Mouse (Mus musculus) cerebellum, adult (tissue): ENCODE data around the gene Lrrc15.

Experiments
- ATAC-seq: cut with Nextera tagmentation; 2 replicates; pipeline ENCODE4 v1.9.2; 2017; ENCODE audit warnings: mild to moderate bottlenecking, moderate library complexity, mixed read lengths; ENCODE audit not compliant: insufficient number of reproducible peaks, low FRiP score, low TSS enrichment

The Lrrc15 gene

DNA sequence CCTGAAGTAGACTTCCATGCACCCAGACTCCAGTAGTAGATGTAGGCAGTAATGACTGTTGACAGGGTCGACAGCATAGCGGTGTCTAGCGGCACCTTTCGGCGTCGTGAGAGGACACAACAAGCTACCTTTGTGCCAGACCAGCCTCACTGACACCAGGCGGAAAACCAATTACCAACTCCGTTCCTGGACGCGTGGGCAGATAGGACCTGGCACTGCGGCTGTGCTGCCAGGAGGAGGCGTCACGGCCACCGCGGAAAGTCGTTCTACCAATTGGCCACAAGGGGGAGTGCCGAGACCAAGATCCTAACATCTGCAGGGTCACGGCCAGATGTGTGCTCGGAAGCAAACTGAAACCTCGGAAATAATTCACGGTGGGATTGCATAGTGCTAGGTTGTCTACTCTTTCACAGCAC is 31.0 kb downstream of the Lrrc15 start:
- ATAC-seq = peak; percentile 56; the same call in 1 of the 2 replicates

DNA sequence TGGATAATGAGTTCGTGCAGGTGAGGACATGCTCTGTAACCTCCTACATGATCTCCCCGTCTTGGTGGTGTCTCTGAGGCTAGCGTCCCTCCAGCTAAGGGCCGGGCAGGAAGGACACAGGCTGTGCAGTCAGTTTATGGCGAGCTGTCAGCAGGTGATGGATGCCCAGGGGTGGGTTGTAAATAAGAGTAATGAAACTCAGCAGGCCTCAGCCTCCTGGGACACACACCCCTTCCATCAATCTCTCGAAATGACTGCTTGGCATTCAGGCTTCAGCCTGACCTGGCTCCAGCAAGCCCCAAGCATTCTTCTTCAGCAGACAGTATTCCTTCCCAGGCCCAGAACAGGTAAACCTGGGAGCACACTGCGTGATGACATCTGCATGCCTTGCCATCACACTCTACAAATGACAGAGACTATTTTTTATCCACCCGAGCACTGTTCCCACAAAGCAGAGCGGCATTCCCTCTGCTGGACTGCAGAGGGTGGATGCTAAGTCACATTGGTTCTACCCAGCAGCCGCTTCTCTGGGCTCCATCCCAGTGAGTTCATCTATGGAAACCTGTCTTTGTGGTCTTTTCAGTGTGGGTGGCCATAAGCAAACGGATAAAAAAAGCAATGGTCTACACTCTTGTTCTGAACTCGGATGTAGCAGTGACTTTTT is 38.9 kb downstream of the Lrrc15 start:
- no peak for ATAC-seq

DNA sequence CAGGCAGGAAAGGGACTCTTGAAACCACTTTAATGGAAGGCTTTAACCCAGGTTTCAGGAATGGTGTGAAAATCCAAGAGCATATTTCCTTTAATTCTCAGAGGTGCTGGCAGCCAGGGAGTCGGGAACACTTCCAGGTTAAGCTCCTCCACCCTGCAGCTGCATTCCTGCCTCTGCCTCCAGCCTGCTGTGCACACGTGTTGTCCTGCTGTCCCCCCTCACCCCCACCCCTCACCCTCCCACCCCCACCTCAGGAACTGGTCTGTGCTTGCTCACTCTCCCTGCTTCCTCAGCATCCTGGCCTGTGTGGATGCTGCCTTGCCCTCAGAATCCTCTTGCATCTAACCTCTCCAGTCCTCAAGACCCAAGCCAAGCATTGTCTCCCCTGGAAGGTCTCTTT is 41.4 kb downstream of the Lrrc15 start:
- no peak for ATAC-seq

GRCm38 (mm10) chr16:30238791-30239190 is 44.3 kb downstream of the Lrrc15 start:
- ATAC-seq = no peak

GRCm38 (mm10) chr16:30236091-30236699 is 46.9 kb downstream of the Lrrc15 start:
- peak; percentile 60 for ATAC-seq

DNA sequence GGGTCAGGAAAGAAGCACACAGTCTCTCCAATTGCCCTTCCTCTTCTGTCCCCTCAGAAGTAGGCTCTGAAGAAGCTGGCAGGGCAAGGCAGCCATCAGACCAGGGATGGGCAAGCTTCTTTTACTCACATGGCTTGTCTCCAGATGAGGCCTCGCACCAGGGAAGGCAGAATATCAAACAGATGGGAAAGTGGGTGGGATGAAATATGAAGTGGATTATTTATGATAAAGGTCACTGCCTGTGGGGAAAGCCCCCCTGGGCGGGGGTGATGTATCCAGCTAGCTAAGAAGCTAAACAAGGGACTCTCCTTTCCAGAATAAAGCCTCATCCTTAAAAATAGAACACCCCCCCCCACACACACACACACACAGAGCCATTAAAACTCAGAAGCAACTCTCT is 47.5 kb downstream of the Lrrc15 start:
- ATAC-seq = no peak

- ATAC-seq = peak; percentile 69
Measured at GRCm38 (mm10) chr16:30234636-30235546, 48.2 kb downstream of the Lrrc15 start.

- ATAC-seq = no peak
Measured at GRCm38 (mm10) chr16:30234077-30234476, 49.0 kb downstream of the Lrrc15 start.

DNA sequence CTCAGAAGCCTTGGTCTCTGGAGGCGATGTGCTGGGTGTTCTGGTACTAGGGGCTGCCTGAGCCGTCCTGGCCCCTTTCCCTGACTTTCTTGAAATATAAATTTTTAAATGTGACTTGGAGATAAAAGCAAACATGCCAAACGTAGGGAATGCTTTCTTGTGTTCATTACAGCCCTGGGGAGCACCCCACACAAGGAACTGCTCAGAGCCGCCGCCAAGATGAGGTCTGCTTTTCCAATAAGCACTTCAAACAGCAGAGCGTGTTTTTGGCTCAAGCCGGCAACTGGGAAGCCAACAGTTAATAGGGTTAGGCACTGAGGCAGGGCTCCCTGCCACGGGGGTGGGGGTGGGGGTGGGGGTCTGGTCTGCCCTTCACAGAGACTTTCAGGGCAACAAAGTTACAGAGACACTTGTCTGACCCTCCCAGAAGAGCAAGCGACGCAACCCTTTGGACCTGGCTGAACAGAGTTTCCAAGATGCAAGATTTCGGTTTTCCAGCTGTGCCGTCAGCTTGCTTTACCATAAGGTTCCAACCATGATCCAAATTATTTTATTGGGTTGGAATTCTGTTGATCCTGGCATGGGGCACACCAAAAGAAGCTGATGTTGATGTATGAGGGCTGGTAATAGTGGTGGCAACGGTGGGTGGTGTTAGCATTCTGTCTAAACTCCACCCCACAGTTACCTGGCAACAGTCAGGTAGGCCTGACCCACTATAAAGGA is 51.0 kb downstream of the Lrrc15 start:
- ATAC-seq = no peak

DNA sequence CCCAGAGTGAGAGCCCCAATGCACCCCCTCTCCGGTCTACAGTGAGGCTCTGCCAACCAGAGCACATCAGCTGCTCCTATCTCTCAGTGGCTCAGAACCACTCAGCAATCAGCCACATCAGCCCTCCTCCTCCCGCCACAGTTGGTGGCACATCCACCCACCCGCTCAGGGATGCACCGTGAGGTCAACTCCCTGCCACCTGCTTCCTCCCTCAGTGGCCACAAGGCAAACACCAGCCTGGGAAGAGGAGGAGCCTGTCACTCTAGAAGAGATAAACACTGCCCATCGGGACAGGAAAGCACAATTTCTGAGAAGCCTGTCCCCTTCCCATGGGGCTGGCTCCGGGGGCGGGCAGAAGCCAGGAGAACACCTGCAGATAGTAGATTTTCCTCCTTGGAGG is 55.7 kb downstream of the Lrrc15 start:
- ATAC-seq = no peak

DNA sequence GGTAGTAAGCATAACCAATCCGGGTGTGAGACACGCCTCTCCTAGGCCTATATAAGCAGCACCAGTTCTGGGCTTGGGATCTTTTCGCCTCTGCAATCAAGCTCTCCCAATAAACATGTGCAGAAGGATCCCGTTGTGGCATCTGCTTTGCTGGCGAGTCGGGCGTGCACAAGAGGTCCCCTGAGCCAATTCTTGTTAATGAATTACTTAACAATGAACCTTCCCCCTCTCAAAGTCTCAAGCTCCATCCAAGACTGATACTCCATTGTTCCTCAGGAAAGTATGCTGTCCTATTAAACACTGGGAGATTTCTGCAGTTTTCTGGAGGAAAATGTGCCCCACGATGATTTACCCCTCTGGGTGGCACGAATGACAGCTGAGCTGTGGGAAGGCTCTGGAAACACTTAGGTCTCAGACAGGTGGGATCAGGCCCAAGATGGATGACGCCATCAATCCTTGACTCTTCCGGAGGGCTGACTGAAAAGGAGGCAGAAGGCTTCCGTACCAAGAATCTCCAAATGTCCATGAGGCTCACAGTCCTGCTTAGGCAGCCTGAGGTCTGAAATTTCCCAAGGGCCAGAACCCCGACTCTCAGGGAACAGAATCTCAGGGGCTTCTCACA is 61.8 kb downstream of the Lrrc15 start:
- no peak for ATAC-seq
